Comparison of ENCODE assay signal across 8 mouse cellular contexts in the genomic region with DNA sequence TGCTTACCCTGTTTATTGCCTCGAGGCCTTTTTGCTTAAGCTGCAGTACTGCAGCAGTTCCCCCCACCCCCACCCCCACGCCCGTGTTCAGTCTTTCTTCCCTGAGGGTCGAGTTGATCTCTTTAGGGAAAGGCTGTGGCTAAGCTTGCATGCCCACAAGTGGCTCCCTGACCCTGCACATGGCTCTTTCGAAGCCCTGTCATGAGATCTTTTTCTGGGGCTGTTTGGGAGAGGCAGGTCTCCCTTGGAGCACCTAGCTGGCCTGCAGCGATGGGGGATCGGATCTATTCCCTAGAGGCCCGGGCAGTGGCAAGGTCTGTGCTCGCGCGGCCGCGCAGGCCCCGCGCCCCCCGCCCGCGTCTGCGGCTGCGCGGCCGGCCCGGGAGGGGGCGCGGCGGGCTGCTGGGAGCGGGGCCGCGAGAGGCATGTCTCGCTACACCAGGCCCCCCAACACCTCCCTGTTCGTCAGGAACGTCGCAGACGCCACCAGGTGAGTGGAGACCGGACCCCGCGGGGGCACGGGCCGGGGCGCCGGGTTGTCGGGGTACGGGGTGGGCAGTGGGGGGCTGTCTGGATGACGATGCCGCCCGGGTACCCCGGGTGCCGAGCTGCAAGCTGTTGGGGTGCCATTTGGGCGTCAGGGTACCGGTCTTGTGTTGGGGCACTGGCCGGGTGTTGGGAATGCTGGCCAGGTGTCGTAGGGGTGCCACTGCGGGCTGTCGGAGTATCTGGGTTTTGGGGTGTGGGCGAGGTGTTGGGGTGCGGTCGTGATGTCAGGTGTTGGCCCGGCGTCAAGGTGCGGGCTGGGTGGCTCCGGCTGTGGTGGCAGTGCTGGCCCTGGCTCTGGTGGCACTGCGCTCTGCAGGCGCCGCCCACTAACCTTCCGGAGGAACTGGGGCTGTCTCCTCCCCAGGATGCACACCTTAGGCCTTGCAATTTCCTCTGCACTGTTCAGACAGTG. TPM values are rescaled to one million over a fixed set of nuclear protein-coding genes. Genes with fewer than 3 reads are reported as not detected.
DNase-seq lines count a peak whose midpoint lies in the region; TF ChIP-seq lines count a peak whose summit lies in the region.

A gene (plus strand): TSS at position 111 of the 961 bp plus-strand sequence.

- peak within 1 kb of the TSS; percentile 97 for H3K27ac ChIP-seq in cortical plate, adult 2 months (ENCODE audit: insufficient read depth, low read length)

- DNase-seq in spleen, adult 12 weeks (ENCODE audit: low spot score): peak; percentile 8
- DNase-seq in spleen, postnatal 14 days (ENCODE audit: low spot score in 2 of 2): no peak
- peak; percentile 11 to 20 for DNase-seq in heart, postnatal 14 days
- peak; percentile 24 to 60 for DNase-seq in layer of hippocampus, postnatal 14 days (ENCODE audit: low spot score in 2 of 2)
- peak; percentile 7 for DNase-seq in lung, postnatal 10 days
- DNase-seq in retina, postnatal 1 day: peak; percentile 71
- no peak for DNase-seq in yolk sac, embryonic 10.5 days (ENCODE audit: low spot score)

- intact Hi-C loops in heart, postnatal 14 days (cut with DNase I): loop anchor here (5.0 kb wide), 1 partner anchor 62 kb away; no protein-coding TSS in a partner anchor

- peak within 1 kb of the TSS; percentile 97 for H3K4me3 ChIP-seq in cortical plate, adult 2 months (ENCODE audit: insufficient read depth, low read length)

- no peak for TF ChIP-seq CTCF in cortical plate, adult 2 months (IDR thresholded peaks at IDR 0.05; ENCODE audit: extremely low read depth, insufficient read depth, low read length)

- TF ChIP-seq POLR2A in cortical plate, adult 2 months (IDR thresholded peaks at IDR 0.05; ENCODE audit: extremely low read depth, insufficient read depth, low read length): peak; percentile 50; the same call in 1 of the 2 replicates

- H3K4me1 ChIP-seq in cortical plate, adult 2 months (ENCODE audit: control insufficient read depth, insufficient read depth, low read length): no peaks in the 10 kb centered on the region

RNA-seq across cellular contexts. Expression of the gene that starts here (rescaled TPM):
- polyA plus RNA-seq in cortical plate, adult 2 months (2012; rRNA removed): 17.6 and 19.6 TPM in 2 replicates
- total RNA-seq in heart, postnatal 14 days (2021): not detected
- 10 to 100 TPM; 29.2 to 33.8 TPM for total RNA-seq in layer of hippocampus, postnatal 14 days (2021)

Comparison
In these comparisons a context has a peak if more than half of its experiments do, and no peak if none do; other contexts are left out.
1. RNA of the gene that starts here (total RNA-seq): 29.2 to 33.8 TPM in layer of hippocampus, postnatal 14 days; not detected in heart, postnatal 14 days; every median in the first group is over 10 times any median in the second.
2. DNase-seq: peak in spleen, adult 12 weeks (single experiment), layer of hippocampus, postnatal 14 days (2 of 2), lung, postnatal 10 days (single experiment) and retina, postnatal 1 day (single experiment); none in spleen, postnatal 14 days (0 of 2) and yolk sac, embryonic 10.5 days (single experiment).
3. Peak in DNase-seq in heart, postnatal 14 days; RNA of the gene not detected or under 1 TPM.